Mouse (Mus musculus) WW6 (cell line): ENCODE results near the gene Cwc22.
"Not testable (repeated sequence)": the region's sequence is repeated elsewhere in the genome, so short reads cannot be mapped to it uniquely, and the experiment has no call there.

Experiments used
- DNase-seq: peaks from one replicate; pipeline ENCODE4 v3.0.0-alpha.2; 2013; ENCODE audit warnings: low read depth, low spot score

Gene Cwc22

GRCm38 (mm10) chr2:77897988-77898387 is 48.2 kb downstream of the Cwc22 start:
- DNase-seq = no peak

GRCm38 (mm10) chr2:77897558-77897899 is 48.6 kb downstream of the Cwc22 start:
- no peak for DNase-seq

GRCm38 (mm10) chr2:77896843-77897557 is 49.2 kb downstream of the Cwc22 start:
- no peak for DNase-seq

- DNase-seq = not testable (repeated sequence)
Measured at GRCm38 (mm10) chr2:77895906-77896570, 50.1 kb downstream of the Cwc22 start.

GRCm38 (mm10) chr2:77894896-77895295 is 51.3 kb downstream of the Cwc22 start:
- no peak for DNase-seq

- DNase-seq = no peak
Measured at GRCm38 (mm10) chr2:77893505-77893904, 52.7 kb downstream of the Cwc22 start.

- DNase-seq = no peak
Measured at GRCm38 (mm10) chr2:77892573-77892972, 53.6 kb downstream of the Cwc22 start.

GRCm38 (mm10) chr2:77890836-77891438 is 55.2 kb downstream of the Cwc22 start:
- no peak for DNase-seq

GRCm38 (mm10) chr2:77889949-77890348 is 56.2 kb downstream of the Cwc22 start:
- no peak for DNase-seq

- no peak for DNase-seq
Measured at GRCm38 (mm10) chr2:77889401-77889800, 56.8 kb downstream of the Cwc22 start.

- DNase-seq = no peak
Measured at GRCm38 (mm10) chr2:77888826-77889225, 57.3 kb downstream of the Cwc22 start.

- DNase-seq = no peak
Measured at GRCm38 (mm10) chr2:77888056-77888455, 58.1 kb downstream of the Cwc22 start.

- no peak for DNase-seq
Measured at GRCm38 (mm10) chr2:77887166-77887565, 59.0 kb downstream of the Cwc22 start.

GRCm38 (mm10) chr2:77885491-77886130 is 60.6 kb downstream of the Cwc22 start:
- DNase-seq = no peak

GRCm38 (mm10) chr2:77885036-77885435 is 61.1 kb downstream of the Cwc22 start:
- no peak for DNase-seq

- no peak for DNase-seq
Measured at GRCm38 (mm10) chr2:77884491-77884890, 61.7 kb downstream of the Cwc22 start.

- DNase-seq = no peak
Measured at GRCm38 (mm10) chr2:77882961-77883360, 63.2 kb downstream of the Cwc22 start.

GRCm38 (mm10) chr2:77881301-77882199 is 64.6 kb downstream of the Cwc22 start:
- DNase-seq = no peak

GRCm38 (mm10) chr2:77880351-77880750 is 65.8 kb downstream of the Cwc22 start:
- DNase-seq = no peak

GRCm38 (mm10) chr2:77879736-77880135 is 66.4 kb downstream of the Cwc22 start:
- no peak for DNase-seq

GRCm38 (mm10) chr2:77877156-77877855 is 68.9 kb downstream of the Cwc22 start:
- no peak for DNase-seq
